Mouse (Mus musculus) embryonic facial prominence, embryonic 13.5 days (tissue): ENCODE data around the gene Mgam. TPM values are rescaled to one million over a fixed set of nuclear protein-coding genes. Genes with fewer than 3 reads are reported as not detected.
"Not testable (repeated sequence)": the region's sequence is repeated elsewhere in the genome, so short reads cannot be mapped to it uniquely, and the experiment has no call there.

Experiments
- ATAC-seq: fragments of 200-750 bp; cut with Nextera tagmentation; 2 replicates; pipeline ENCODE4 v1.8.0; 2017; ENCODE audit warnings: low read depth; ENCODE audit not compliant: insufficient number of reproducible peaks, insufficient read depth, low FRiP score, low TSS enrichment
- H3K27ac ChIP-seq: fragments of 300-500 bp; sonication (generic); 2 replicates; pipeline ENCODE4 v1.5.1; 2015; ENCODE audit warnings: moderate library complexity, mild to moderate bottlenecking, inconsistent platforms
- H3K27me3 ChIP-seq: fragments of 300-500 bp; sonication (generic); 2 replicates; pipeline ENCODE4 v1.6.1; 2015; ENCODE audit warnings: mild to moderate bottlenecking, inconsistent platforms
- H3K36me3 ChIP-seq: fragments of 300-500 bp; sonication (generic); 2 replicates; pipeline ENCODE4 v1.6.1; 2015; ENCODE audit warnings: mild to moderate bottlenecking, inconsistent platforms
- H3K4me1 ChIP-seq: fragments of 300-500 bp; sonication (generic); 2 replicates; pipeline ENCODE4 v1.6.1; 2015; ENCODE audit warnings: inconsistent platforms
- H3K4me2 ChIP-seq: fragments of 300-500 bp; sonication (generic); 2 replicates; pipeline ENCODE4 v1.6.1; 2015; ENCODE audit warnings: moderate library complexity, mild to moderate bottlenecking, inconsistent platforms
- H3K4me3 ChIP-seq: fragments of 300-500 bp; sonication (generic); 2 replicates; pipeline ENCODE4 v1.5.1; 2015; ENCODE audit warnings: mild to moderate bottlenecking, inconsistent platforms
- H3K9ac ChIP-seq: fragments of 300-500 bp; sonication (generic); 2 replicates; pipeline ENCODE4 v1.6.1; 2015; ENCODE audit warnings: mild to moderate bottlenecking, inconsistent platforms
- H3K9me3 ChIP-seq: fragments of 300-500 bp; sonication (generic); 2 replicates; pipeline ENCODE4 v1.6.1; 2016; ENCODE audit warnings: inconsistent platforms
- WGBS: fragments of 180-500 bp; shearing (Covaris S2); methylation state at CpG from one replicate; pipeline ENCODE4 v1.1.7; 2015; ENCODE audit warnings: mixed read lengths; 5-methylcytosine and 5-hydroxymethylcytosine counted together
- polyA plus RNA-seq: library from polyadenylated mRNA; unstranded; fragments of >200 nt; fragmentation: Nextera tagmentation; extraction: Ambion mirVana; gene quantifications from 2 replicates; pipeline ENCODE4 v1.2.1, GENCODE M21; 2015

Gene Mgam
- polyA plus RNA-seq, 1 experiment from 2014 or later: not detected

- not testable (repeated sequence) for H3K27ac ChIP-seq, H3K36me3 ChIP-seq, ATAC-seq, H3K4me1 ChIP-seq, H3K4me2 ChIP-seq, H3K9me3 ChIP-seq, H3K27me3 ChIP-seq, H3K9ac ChIP-seq, H3K4me3 ChIP-seq
- 75% methylated on average over 6 of the region's 6 CpGs for WGBS
Measured at GRCm38 (mm10) chr6:40749030-40749429, 120.4 kb downstream of the Mgam start.

DNA sequence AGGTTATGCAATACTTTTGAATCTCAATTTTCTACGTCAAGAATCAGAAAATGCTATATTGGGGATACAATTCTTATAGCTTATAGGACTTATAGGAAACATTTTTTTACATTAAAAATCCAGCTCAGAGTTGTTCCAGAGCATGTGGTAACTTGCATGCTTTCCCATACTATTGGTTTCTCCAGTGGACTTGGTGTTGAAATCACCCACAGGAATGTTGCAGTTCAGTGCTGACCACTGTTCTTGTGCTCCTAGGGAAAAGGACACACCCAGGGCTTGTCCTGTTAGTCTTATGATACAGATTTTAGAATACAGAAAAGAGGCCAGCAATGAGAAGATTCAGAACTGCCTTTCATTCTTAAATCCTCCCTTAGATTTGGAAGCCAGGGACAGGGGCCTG, 127.3 kb downstream of the Mgam start:
- WGBS: 82% methylated on average over 1 of the region's 1 CpGs
- H3K36me3 ChIP-seq: no peaks in the 10 kb centered on the region
- no peak overlapping the region for H3K4me2 ChIP-seq
- no peak overlapping the region for H3K4me3 ChIP-seq
- H3K27ac ChIP-seq: no peak overlapping the region
- H3K9ac ChIP-seq: no peak overlapping the region
- no peaks in the 10 kb centered on the region for H3K9me3 ChIP-seq
- no peak for ATAC-seq
- no peaks in the 10 kb centered on the region for H3K27me3 ChIP-seq
- H3K4me1 ChIP-seq: no peaks in the 10 kb centered on the region

GRCm38 (mm10) chr6:40757346-40757745, 128.7 kb downstream of the Mgam start:
- WGBS: 80% methylated on average over 3 of the region's 4 CpGs
- H3K4me3 ChIP-seq, H3K27me3 ChIP-seq, H3K4me1 ChIP-seq, H3K27ac ChIP-seq, H3K36me3 ChIP-seq, ATAC-seq, H3K9ac ChIP-seq, H3K9me3 ChIP-seq, H3K4me2 ChIP-seq: not testable (repeated sequence)

DNA sequence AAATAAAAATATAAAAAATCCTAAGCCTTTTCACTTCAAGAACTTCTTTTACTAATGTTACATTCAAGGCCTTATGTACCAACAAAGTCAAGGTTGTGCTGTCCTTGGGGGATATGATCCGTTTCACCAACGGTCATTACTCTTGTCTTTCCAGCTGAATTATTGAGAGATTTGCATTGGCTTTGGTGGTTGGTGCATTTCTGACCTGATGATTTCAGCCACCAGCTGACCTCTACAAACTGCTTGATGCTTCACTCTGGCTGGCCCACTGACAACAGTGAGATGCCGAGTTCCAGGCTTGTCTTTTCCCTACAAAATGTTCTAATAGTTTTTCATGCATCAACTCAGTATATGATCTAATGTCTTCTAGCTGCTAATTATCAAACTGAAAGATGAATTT, 146.0 kb downstream of the Mgam start:
- no peaks in the 10 kb centered on the region for H3K4me1 ChIP-seq
- H3K4me3 ChIP-seq: no peak overlapping the region
- H3K9ac ChIP-seq: no peak overlapping the region
- H3K36me3 ChIP-seq: no peaks in the 10 kb centered on the region
- 85% methylated on average over 3 of the region's 3 CpGs for WGBS
- no peak overlapping the region for H3K4me2 ChIP-seq
- H3K27ac ChIP-seq: no peak overlapping the region
- no peak for ATAC-seq
- no peaks in the 10 kb centered on the region for H3K27me3 ChIP-seq
- H3K9me3 ChIP-seq: no peaks in the 10 kb centered on the region

DNA sequence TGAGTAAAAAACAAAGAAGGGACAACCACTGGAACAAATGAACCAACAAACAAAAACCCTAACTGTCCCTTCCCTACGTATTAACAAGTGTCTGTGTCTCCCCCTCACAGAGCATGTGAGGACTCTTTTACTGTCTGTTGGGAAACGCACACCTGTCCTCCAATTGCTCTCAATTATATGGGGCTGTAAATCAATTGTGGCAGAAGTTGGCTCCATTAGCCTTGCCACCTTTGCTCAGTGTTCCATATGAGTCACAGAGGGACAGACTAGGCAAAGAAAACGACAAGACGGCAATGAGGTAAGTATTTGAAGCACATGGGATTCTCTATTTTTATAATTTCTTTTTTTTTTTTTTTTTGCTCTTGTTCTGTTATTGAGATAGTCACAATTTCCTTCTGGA, 149.8 kb downstream of the Mgam start:
- H3K27me3 ChIP-seq: no peaks in the 10 kb centered on the region
- no peaks in the 10 kb centered on the region for H3K9me3 ChIP-seq
- no peaks in the 10 kb centered on the region for H3K4me1 ChIP-seq
- H3K27ac ChIP-seq: no peak overlapping the region
- no peak for ATAC-seq
- 86% methylated on average over 4 of the region's 4 CpGs for WGBS
- H3K4me2 ChIP-seq: no peak overlapping the region
- no peak overlapping the region for H3K9ac ChIP-seq
- no peak overlapping the region for H3K4me3 ChIP-seq
- H3K36me3 ChIP-seq: no peaks in the 10 kb centered on the region

DNA sequence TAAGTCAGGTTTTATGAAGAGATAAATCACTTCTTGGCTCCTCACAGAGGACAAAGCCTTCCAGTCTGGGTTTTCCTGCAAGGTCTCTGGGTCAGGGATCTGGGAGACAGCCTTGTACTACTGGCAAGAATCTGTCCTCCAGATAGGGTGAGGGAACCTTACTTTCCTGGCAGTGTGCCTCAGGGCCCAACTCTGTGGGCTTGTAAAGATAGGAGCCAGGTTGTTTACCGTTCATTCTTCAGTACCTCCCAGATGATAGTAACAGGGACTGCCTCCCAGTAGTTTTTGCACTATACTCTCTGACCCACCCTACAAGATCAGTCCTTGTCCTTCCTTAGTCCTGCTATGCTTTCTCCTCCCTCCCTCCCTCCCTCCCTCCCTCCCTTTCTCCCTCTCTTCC, 155.0 kb downstream of the Mgam start:
- Histone ChIP-seq H3K27ac (no peak overlapping the region), H3K4me3 (no peak overlapping the region), H3K9me3 (no peaks in the 10 kb centered on the region), H3K27me3 (no peaks in the 10 kb centered on the region), H3K4me1 (no peaks in the 10 kb centered on the region), H3K36me3 (no peaks in the 10 kb centered on the region), H3K4me2 (no peak overlapping the region), H3K9ac (no peak overlapping the region)
- 84% methylated on average over 1 of the region's 1 CpGs for WGBS
- no peak for ATAC-seq

DNA sequence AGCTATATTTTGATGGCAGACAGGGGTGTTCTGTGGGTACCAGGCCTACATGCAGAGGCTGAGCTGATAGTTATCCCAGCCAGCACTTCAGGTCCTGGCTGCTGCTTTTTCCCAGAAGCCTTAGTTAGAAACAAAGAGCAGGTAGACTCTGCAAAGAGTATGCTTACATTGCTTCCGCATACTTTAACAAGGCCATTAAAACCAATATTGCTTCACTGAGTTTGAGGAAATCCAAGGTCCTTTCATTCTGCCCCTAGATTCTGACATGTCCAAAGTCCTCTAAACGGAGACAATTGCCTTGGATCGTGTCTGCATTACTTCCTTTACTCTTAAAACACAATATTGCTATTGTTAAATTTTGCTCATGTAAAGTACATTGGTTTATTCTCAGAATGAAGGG, 155.7 kb downstream of the Mgam start:
- H3K9ac ChIP-seq: no peak overlapping the region
- H3K4me3 ChIP-seq: no peak overlapping the region
- no peak overlapping the region for H3K4me2 ChIP-seq
- no peaks in the 10 kb centered on the region for H3K27me3 ChIP-seq
- no peaks in the 10 kb centered on the region for H3K36me3 ChIP-seq
- no peaks in the 10 kb centered on the region for H3K9me3 ChIP-seq
- 78% methylated on average over 3 of the region's 3 CpGs for WGBS
- H3K4me1 ChIP-seq: no peaks in the 10 kb centered on the region
- H3K27ac ChIP-seq: no peak overlapping the region
- no peak for ATAC-seq

GRCm38 (mm10) chr6:40795077-40795812, 166.6 kb downstream of the Mgam start:
- no peaks in the 10 kb centered on the region for H3K4me1 ChIP-seq
- ATAC-seq: no peak

DNA sequence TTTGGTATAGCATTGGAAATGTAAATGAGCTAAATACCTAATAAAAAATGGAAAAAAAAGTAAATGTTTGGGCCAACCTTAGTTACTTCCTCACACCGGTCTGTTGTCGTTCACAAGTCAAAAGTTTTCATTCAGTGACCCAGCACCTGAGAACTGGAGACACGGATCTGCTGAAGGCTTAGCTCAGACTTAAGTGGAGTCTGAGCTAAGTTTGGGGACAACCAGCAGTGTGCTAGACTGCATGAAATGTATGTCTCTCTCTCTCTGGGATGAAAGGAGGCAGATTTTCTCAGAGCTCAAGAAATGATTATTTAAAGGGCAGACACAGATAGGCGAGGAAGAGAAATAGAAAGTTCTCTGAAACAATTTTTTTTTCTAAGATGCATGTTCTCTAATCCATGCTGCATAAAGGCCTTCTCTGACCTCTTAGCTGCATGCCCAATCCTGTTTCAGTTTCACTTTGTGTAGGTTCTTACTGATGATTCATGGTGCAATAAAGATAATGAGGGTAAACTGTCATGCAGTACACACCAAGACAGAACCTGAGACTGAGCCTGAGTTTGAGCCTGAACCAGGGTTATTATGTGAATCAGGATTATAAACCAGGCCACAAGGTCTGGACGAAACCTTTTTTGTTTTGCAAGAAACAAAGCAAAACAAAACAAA, 189.7 kb downstream of the Mgam start:
- no peak for ATAC-seq

More at GRCm38 (mm10) chr6:40795077-40795812, 166.6 kb downstream of the Mgam start:
- no peak overlapping the region for H3K4me2 ChIP-seq
- no peaks in the 10 kb centered on the region for H3K27me3 ChIP-seq
- WGBS: 75% methylated on average over 4 of the region's 4 CpGs
- H3K36me3 ChIP-seq: no peaks in the 10 kb centered on the region
- H3K27ac ChIP-seq: no peak overlapping the region
- H3K9me3 ChIP-seq: no peaks in the 10 kb centered on the region
- H3K9ac ChIP-seq: no peak overlapping the region
- no peak overlapping the region for H3K4me3 ChIP-seq

More for the DNA sequence above, 189.7 kb downstream of the Mgam start:
- Histone ChIP-seq H3K27ac (no peak overlapping the region), H3K9ac (no peak overlapping the region), H3K4me1 (no peaks in the 10 kb centered on the region), H3K4me2 (no peak overlapping the region), H3K4me3 (no peak overlapping the region), H3K27me3 (no peaks in the 10 kb centered on the region), H3K9me3 (no peaks in the 10 kb centered on the region), H3K36me3 (no peaks in the 10 kb centered on the region)
- 90% methylated on average over 5 of the region's 5 CpGs for WGBS

Other genes starting within 250 kb of the Mgam start
- gene E330009J07Rik, start 192.7 kb upstream of the Mgam start, polyA plus RNA-seq: 9.6 and 10.8 TPM in 2 replicates
- gene Wee2, start 189.7 kb upstream of the Mgam start, polyA plus RNA-seq: not detected in 2 replicates
- gene Ssbp1, start 157.5 kb upstream of the Mgam start, polyA plus RNA-seq: 185 and 223 TPM in 2 replicates
- not detected in 2 replicates for gene Tas2r137, start 137.6 kb upstream of the Mgam start, polyA plus RNA-seq
- gene Tas2r108, start 135.3 kb upstream of the Mgam start, polyA plus RNA-seq: 0.28 TPM in 1 of 2 replicates, not detected in the other
- gene Prss37, start 109.3 kb upstream of the Mgam start, polyA plus RNA-seq: not detected in 2 replicates
- 0.13 TPM in 1 of 2 replicates, not detected in the other for gene Olfr461, start 73.8 kb upstream of the Mgam start, polyA plus RNA-seq
- not detected in 2 replicates for gene Olfr460, start 59.3 kb upstream of the Mgam start, polyA plus RNA-seq
- 1.2 and 2.5 TPM in 2 replicates for gene Clec5a, start 43.0 kb upstream of the Mgam start, polyA plus RNA-seq
- not detected in 2 replicates for gene Tas2r138, start 15.5 kb upstream of the Mgam start, polyA plus RNA-seq